Mouse (Mus musculus): ENCODE measurements at regions not wholly inside any gene's neighbourhood (a gene's known extent, or its start where the extent isn't known, plus 50 kb on each side); places are given as distances from the start of the nearest gene placed in this dataset.

DNA sequence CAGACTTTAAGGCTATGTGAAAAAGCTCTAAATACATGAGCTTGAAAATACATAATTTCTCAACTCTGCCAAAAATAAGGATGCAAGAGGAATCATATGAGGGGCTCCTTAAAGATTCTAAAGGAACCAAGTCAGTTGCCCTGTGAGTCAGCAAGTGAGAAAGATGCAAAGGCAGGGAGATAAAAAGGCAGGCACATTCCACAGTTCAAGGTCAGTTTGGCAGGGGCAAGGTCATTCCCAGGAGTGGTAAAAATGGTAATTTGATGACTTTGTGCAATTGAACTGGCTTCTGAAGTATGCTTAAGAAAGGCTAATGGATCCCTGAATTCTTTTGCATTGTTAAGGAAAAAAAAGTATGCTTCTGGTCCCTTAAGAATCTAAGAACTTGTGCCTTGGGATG lies 131.5 kb downstream of the Zfp951 start:
- TF ChIP-seq NANOG (IDR thresholded peaks at IDR 0.05; ENCODE audit: borderline replicate concordance, low read length) (peak; percentile 59; the same call in 1 of the 2 replicates), CTCF (conservative IDR thresholded peaks at IDR 0.05; ENCODE audit: low read length) (no peak), POU5F1 (IDR thresholded peaks at IDR 0.05; ENCODE audit: borderline replicate concordance, low read length) (no peak)
- peaks cover 25% of the 10 kb centered on the region for H3K9me3 ChIP-seq (ENCODE audit: low read length)
- no peaks in the 10 kb centered on the region for H3K27me3 ChIP-seq (ENCODE audit: insufficient read depth, low read length)
- no peak overlapping the region for H3K4me3 ChIP-seq (replicated peaks; ENCODE audit: low read length)
- H3K36me3 ChIP-seq (ENCODE audit: insufficient read depth, low read length), result no peaks in the 10 kb centered on the region
- no peaks in the 10 kb centered on the region for H3K4me1 ChIP-seq (replicated peaks; ENCODE audit: low read depth, low read length)

DNA sequence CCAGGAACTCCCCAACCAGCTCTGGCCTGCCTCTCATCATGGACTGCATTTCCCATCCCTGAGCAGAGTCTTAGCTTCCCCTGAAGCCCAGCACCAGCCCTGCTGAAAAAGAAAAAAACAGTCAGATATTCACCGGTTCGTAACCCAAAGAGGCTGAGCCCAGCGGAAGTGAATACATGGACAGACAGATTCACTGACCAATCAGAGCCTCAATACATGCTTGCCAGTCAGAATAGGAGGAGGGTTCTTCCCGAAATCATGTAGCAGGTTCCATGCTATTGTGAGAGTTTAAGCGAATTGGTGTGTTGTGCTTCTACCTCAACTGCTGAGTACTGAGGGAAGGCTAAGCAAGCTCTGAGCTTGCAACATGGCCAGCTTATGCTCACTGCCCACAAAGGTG lies 137.3 kb downstream of the Zfp951 start:
- H3K27me3 ChIP-seq (ENCODE audit: insufficient read depth, low read length), result no peaks in the 10 kb centered on the region
- TF ChIP-seq NANOG (IDR thresholded peaks at IDR 0.05; ENCODE audit: borderline replicate concordance, low read length), result no peak
- TF ChIP-seq POU5F1 (IDR thresholded peaks at IDR 0.05; ENCODE audit: borderline replicate concordance, low read length), result no peak
- TF ChIP-seq CTCF (conservative IDR thresholded peaks at IDR 0.05; ENCODE audit: low read length), result no peak
- peaks cover 9% of the 10 kb centered on the region for H3K9me3 ChIP-seq (ENCODE audit: low read length)
- no peaks in the 10 kb centered on the region for H3K36me3 ChIP-seq (ENCODE audit: insufficient read depth, low read length)
- no peak overlapping the region; the same call in 1 of the 2 replicates for H3K4me3 ChIP-seq (replicated peaks; ENCODE audit: low read length)
- no peaks in the 10 kb centered on the region for H3K4me1 ChIP-seq (replicated peaks; ENCODE audit: low read depth, low read length)

DNA sequence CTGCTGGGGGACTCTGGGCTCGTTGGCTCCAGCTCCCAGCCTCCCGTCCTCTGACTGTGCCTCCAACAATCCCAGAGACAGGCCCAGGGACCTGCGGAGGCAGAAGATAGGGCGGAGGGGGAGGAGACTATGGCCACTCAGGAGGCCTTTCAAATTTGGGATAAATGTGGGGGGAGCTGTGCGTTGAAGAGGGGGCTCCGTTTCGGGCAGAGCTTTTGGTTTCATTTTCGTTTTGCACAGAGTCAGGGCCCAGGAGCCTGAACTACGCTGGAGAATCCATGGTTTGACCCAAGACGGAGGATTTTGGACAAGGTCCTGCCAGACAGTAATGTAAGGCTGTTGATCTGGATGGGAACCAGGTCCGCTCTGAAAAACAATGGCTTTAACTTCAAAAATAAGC lies 142.9 kb downstream of the Zfp951 start:
- Histone ChIP-seq H3K9me3 (ENCODE audit: low read length) (peaks cover 37% of the 10 kb centered on the region), H3K4me1 (replicated peaks; ENCODE audit: low read depth, low read length) (no peaks in the 10 kb centered on the region), H3K36me3 (ENCODE audit: insufficient read depth, low read length) (no peaks in the 10 kb centered on the region), H3K4me3 (replicated peaks; ENCODE audit: low read length) (no peak overlapping the region), H3K27me3 (ENCODE audit: insufficient read depth, low read length) (no peaks in the 10 kb centered on the region)
- TF ChIP-seq CTCF (conservative IDR thresholded peaks at IDR 0.05; ENCODE audit: low read length) (no peak), NANOG (IDR thresholded peaks at IDR 0.05; ENCODE audit: borderline replicate concordance, low read length) (no peak), POU5F1 (IDR thresholded peaks at IDR 0.05; ENCODE audit: borderline replicate concordance, low read length) (no peak)

Measured in E14TG2a.4 (cell line).